Mouse (Mus musculus): ENCODE data around the gene Keg1. TPM values are rescaled to one million over a fixed set of nuclear protein-coding genes. Genes with fewer than 3 reads are reported as not detected.
"Not testable (repeated sequence)": the region's sequence is repeated elsewhere in the genome, so short reads cannot be mapped to it uniquely, and the experiment has no call there.

The Keg1 gene
- polyA plus RNA-seq (2015; fragmentation: Nextera tagmentation; extraction: Ambion mirVana): not detected in 2 replicates

- Histone ChIP-seq H3K9ac (no peak within 1 kb of the TSS), H3K4me2 (no peak within 1 kb of the TSS), H3K36me3 (no peaks in the 10 kb centered on the region), H3K4me3 (no peak within 1 kb of the TSS), H3K4me1 (no peaks in the 10 kb centered on the region), H3K27me3 (no peaks in the 10 kb centered on the region), H3K9me3 (no peaks in the 10 kb centered on the region), H3K27ac (no peak within 1 kb of the TSS)
- no peak for ATAC-seq (ENCODE audit: insufficient number of reproducible peaks, low FRiP score, low TSS enrichment, low read depth)
- 83% methylated on average over 3 of the region's 3 CpGs for WGBS
Observed at GRCm38 (mm10) chr19:12695590-12695989, at the start of gene Keg1. Gene Keg1, plus strand, starts transcription at chr19:12695786.

GRCm38 (mm10) chr19:12649511-12649910 is 46.1 kb upstream of the Keg1 start:
- no peak overlapping the region for H3K27ac ChIP-seq
- H3K9ac ChIP-seq: no peak overlapping the region
- ATAC-seq (ENCODE audit: insufficient number of reproducible peaks, low FRiP score, low TSS enrichment, low read depth): no peak
- H3K4me3 ChIP-seq: no peak overlapping the region
- H3K36me3 ChIP-seq: no peaks in the 10 kb centered on the region
- H3K27me3 ChIP-seq: no peaks in the 10 kb centered on the region
- no peaks in the 10 kb centered on the region for H3K9me3 ChIP-seq
- H3K4me2 ChIP-seq: no peak overlapping the region
- no peaks in the 10 kb centered on the region for H3K4me1 ChIP-seq

DNA sequence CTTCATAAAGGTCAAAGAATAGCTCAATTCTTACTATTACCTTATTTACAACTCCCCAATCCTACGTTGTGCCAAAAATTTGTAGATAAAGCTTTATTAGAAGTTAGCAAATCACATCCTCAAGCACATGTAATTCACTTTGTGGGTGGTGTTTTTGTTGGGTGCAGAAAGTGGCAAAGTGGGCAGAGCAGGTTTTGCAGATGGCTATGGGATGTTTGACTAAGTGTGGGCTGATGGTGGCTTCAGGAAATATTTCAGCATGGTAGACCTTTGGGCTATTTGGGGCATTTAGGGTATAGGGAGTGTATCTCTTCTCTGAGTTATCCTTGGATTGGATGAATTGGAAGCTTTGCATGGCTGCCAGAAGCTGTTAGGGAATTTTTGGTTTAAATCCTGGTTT is 29.4 kb upstream of the Keg1 start:
- H3K27me3 ChIP-seq: no peaks in the 10 kb centered on the region
- WGBS: 58% methylated on average over 1 of the region's 1 CpGs
- ATAC-seq (ENCODE audit: insufficient number of reproducible peaks, low FRiP score, low TSS enrichment, low read depth): no peak
- no peak overlapping the region for H3K9ac ChIP-seq
- H3K36me3 ChIP-seq: no peaks in the 10 kb centered on the region
- H3K9me3 ChIP-seq: no peaks in the 10 kb centered on the region
- H3K27ac ChIP-seq: no peak overlapping the region
- no peak overlapping the region for H3K4me2 ChIP-seq
- no peaks in the 10 kb centered on the region for H3K4me1 ChIP-seq
- H3K4me3 ChIP-seq: no peak overlapping the region

- not testable (repeated sequence) for H3K9me3 ChIP-seq; H3K27ac ChIP-seq; H3K4me1 ChIP-seq; ATAC-seq (ENCODE audit: insufficient number of reproducible peaks, low FRiP score, low TSS enrichment, low read depth); H3K36me3 ChIP-seq; H3K4me2 ChIP-seq; H3K4me3 ChIP-seq; H3K27me3 ChIP-seq; H3K9ac ChIP-seq
- 97% methylated on average over 3 of the region's 3 CpGs for WGBS
Observed at GRCm38 (mm10) chr19:12668601-12669000, 27.0 kb upstream of the Keg1 start.

DNA sequence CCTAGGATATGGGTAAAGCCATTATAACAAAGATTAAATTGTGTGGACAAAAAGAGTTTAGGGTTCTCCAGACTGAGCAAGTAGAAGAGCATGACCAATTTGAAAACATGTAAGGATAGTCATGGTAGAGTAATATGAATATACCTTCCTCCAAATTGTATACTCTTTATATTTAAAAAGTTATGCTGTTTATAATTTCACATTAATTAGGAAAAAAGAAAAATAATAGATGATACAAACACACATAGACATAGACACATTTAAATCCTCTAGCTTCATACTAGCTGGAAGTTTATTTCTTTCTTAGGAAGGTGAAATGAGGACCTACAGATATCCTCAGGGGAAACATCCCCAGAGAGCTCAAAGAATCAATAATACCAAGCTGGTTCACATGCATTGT is 25.4 kb upstream of the Keg1 start, which contains the start of gene Olfr1442:
Olfr1442 (plus strand) TSS at position 301 of the 400 bp plus-strand sequence.
- no peak within 1 kb of the TSS for H3K9ac ChIP-seq
- no peaks in the 10 kb centered on the region for H3K9me3 ChIP-seq
- H3K27me3 ChIP-seq: no peaks in the 10 kb centered on the region
- H3K4me2 ChIP-seq: no peak within 1 kb of the TSS
- H3K27ac ChIP-seq: no peak within 1 kb of the TSS
- ATAC-seq (ENCODE audit: insufficient number of reproducible peaks, low FRiP score, low TSS enrichment, low read depth): no peak
- no peak within 1 kb of the TSS for H3K4me3 ChIP-seq
- no peaks in the 10 kb centered on the region for H3K4me1 ChIP-seq
- no peaks in the 10 kb centered on the region for H3K36me3 ChIP-seq

DNA sequence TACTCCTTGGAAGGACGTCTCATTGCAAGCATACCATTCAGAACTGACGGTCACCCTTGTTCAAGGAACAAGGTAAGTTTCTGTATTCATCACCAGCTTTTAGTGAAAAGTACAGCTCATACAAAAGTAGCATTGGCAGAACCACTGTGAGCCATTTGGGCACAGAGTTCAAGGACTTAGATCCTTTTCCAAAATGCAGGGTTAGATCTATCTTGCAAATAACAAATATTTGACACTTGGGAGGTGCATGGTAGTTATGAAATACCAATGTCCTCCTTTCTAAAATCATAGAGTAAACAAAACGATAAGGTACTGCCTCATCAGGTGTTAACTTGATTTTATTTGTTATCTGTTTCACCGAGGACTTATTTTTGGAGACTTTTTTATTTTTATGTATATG is 24.5 kb upstream of the Keg1 start:
- H3K4me1 ChIP-seq: no peaks in the 10 kb centered on the region
- no peak overlapping the region for H3K4me2 ChIP-seq
- no peaks in the 10 kb centered on the region for H3K36me3 ChIP-seq
- ATAC-seq (ENCODE audit: insufficient number of reproducible peaks, low FRiP score, low TSS enrichment, low read depth): no peak
- 88% methylated on average over 4 of the region's 4 CpGs for WGBS
- H3K27me3 ChIP-seq: no peaks in the 10 kb centered on the region
- no peaks in the 10 kb centered on the region for H3K9me3 ChIP-seq
- H3K27ac ChIP-seq: no peak overlapping the region
- H3K4me3 ChIP-seq: no peak overlapping the region
- no peak overlapping the region for H3K9ac ChIP-seq

DNA sequence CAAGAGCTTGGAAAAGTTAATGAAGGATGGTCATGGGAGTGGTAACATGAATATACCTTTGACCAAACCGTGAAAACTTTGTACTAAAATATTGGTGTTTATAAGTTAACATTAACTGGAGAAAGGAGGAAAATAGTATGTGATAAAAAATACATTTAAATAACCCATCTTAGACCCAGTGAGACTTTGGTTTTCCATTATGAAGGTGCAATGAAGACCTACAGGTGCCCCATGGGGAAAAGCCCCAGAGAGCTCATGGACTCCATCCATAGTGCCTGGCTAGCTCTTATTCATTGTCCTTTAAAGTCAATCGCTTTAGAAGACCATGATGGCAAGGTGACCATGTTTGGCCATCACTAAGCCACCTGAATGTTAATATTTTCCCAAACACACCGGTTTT is 17.8 kb upstream of the Keg1 start, which contains the start of gene Olfr1443:
Olfr1443 (plus strand) TSS at position 301 of the 400 bp plus-strand sequence.
- H3K4me2 ChIP-seq: no peak within 1 kb of the TSS
- H3K4me1 ChIP-seq: no peaks in the 10 kb centered on the region
- H3K27me3 ChIP-seq: no peaks in the 10 kb centered on the region
- no peak within 1 kb of the TSS for H3K27ac ChIP-seq
- no peaks in the 10 kb centered on the region for H3K9me3 ChIP-seq
- no peak for ATAC-seq (ENCODE audit: insufficient number of reproducible peaks, low FRiP score, low TSS enrichment, low read depth)
- H3K9ac ChIP-seq: no peak within 1 kb of the TSS
- H3K4me3 ChIP-seq: no peak within 1 kb of the TSS
- 74% methylated on average over 3 of the region's 3 CpGs for WGBS
- H3K36me3 ChIP-seq: no peaks in the 10 kb centered on the region

DNA sequence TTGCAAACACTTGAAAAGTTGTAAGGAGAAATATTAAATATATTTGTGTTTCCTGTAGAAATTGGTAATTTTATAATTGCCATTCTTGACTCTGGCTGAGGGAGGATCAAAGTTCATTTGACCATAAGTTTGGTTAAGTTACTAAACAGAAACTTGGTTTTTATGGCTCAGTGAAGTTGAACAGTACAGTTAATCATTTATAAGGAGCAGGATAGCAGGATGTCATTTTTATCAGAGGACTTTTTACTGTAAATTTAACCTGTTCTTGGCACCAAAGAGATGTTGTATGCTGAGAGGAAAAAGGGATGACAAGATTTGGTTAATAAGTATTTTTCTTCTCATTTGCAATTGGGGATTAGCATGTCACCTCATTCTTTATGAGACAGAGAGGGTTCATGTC is 10.9 kb upstream of the Keg1 start:
- Histone ChIP-seq H3K36me3 (no peaks in the 10 kb centered on the region), H3K4me2 (no peak overlapping the region), H3K9me3 (no peaks in the 10 kb centered on the region), H3K27ac (no peak overlapping the region), H3K4me1 (no peaks in the 10 kb centered on the region), H3K9ac (no peak overlapping the region), H3K4me3 (no peak overlapping the region), H3K27me3 (no peaks in the 10 kb centered on the region)
- ATAC-seq (ENCODE audit: insufficient number of reproducible peaks, low FRiP score, low TSS enrichment, low read depth): no peak

- Histone ChIP-seq H3K27ac (no peak overlapping the region), H3K4me2 (no peak overlapping the region), H3K27me3 (no peaks in the 10 kb centered on the region), H3K36me3 (no peaks in the 10 kb centered on the region), H3K4me1 (no peaks in the 10 kb centered on the region), H3K4me3 (no peak overlapping the region), H3K9ac (no peak overlapping the region), H3K9me3 (no peaks in the 10 kb centered on the region)
- ATAC-seq (ENCODE audit: insufficient number of reproducible peaks, low FRiP score, low TSS enrichment, low read depth): no peak
Observed at GRCm38 (mm10) chr19:12685231-12685630, 10.4 kb upstream of the Keg1 start.

- no peak for ATAC-seq (ENCODE audit: insufficient number of reproducible peaks, low FRiP score, low TSS enrichment, low read depth)
- Histone ChIP-seq H3K27ac (no peak overlapping the region), H3K36me3 (no peaks in the 10 kb centered on the region), H3K27me3 (no peaks in the 10 kb centered on the region), H3K4me2 (no peak overlapping the region), H3K4me1 (no peaks in the 10 kb centered on the region), H3K4me3 (no peak overlapping the region), H3K9ac (no peak overlapping the region), H3K9me3 (no peaks in the 10 kb centered on the region)
Observed at GRCm38 (mm10) chr19:12696221-12696620, 635 bp downstream of the Keg1 start.

DNA sequence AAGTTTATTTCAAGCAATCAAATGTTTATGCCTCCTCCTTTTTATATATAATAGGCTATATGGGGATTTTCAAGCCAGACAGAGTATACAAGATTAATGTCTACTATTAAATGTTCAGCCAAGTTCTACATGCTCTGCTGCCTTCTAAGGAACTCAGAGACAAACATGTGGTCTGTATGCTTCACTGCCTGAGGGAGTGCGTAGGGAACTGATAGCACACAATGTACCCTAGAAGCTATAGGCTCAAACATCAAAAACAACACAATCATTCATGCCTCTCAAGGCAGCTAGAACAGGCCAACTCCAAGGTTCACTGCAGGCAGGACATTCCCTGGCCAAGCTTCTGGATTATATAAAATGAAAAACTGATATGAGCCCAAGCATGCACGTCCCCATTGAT is 12.9 kb downstream of the Keg1 start:
- Histone ChIP-seq H3K9ac (no peak overlapping the region), H3K4me3 (no peak overlapping the region), H3K4me1 (no peaks in the 10 kb centered on the region), H3K27ac (no peak overlapping the region), H3K4me2 (no peak overlapping the region), H3K27me3 (no peaks in the 10 kb centered on the region), H3K9me3 (no peaks in the 10 kb centered on the region), H3K36me3 (no peaks in the 10 kb centered on the region)
- WGBS: 76% methylated on average over 2 of the region's 2 CpGs
- no peak for ATAC-seq (ENCODE audit: insufficient number of reproducible peaks, low FRiP score, low TSS enrichment, low read depth)

DNA sequence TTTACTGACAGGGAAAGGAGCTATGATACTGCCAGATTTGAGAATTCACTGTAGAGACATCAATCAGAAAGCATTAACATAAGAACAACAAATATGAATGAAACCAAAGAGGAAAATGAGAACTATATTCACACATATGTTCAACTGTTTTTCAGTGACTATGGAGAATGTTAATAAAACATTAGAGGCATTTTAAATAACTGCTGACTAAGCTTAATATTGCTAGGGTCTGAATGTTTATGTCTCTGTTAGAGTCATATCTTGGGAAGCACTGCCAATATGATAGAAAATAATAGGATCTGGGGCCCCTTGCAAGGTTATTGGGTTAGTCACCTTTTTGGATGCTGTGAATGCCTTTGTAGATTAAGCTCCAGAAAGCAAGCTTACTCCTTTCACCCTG is 13.4 kb downstream of the Keg1 start:
- Histone ChIP-seq H3K4me2 (no peak overlapping the region), H3K4me3 (no peak overlapping the region), H3K9me3 (no peaks in the 10 kb centered on the region), H3K9ac (no peak overlapping the region), H3K4me1 (no peaks in the 10 kb centered on the region), H3K36me3 (no peaks in the 10 kb centered on the region), H3K27me3 (no peaks in the 10 kb centered on the region), H3K27ac (no peak overlapping the region)
- no peak for ATAC-seq (ENCODE audit: insufficient number of reproducible peaks, low FRiP score, low TSS enrichment, low read depth)

DNA sequence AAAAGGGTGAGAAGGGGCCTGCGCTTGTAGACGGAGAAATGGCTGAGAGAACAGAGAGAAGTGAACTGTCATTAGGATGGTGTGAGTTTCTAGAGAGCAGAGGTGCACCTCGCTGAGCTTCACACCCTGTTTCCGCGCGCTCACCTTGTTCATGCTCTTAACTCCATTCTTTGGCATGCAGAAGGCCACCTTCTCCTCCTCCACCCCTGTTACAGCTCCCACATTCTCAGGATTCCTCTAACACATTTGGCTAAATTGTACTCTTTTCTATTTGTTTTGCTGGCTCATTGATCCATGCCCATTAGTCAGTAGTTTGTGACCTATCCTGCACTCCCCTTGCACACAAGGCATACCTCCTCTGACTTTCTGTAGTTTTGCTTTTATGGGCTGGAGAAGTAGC is 23.6 kb downstream of the Keg1 start:
- H3K4me1 ChIP-seq: no peaks in the 10 kb centered on the region
- ATAC-seq (ENCODE audit: insufficient number of reproducible peaks, low FRiP score, low TSS enrichment, low read depth): no peak
- 82% methylated on average over 6 of the region's 6 CpGs for WGBS

More for the DNA sequence above, 23.6 kb downstream of the Keg1 start:
- Histone ChIP-seq H3K27me3 (no peaks in the 10 kb centered on the region), H3K4me3 (no peak overlapping the region), H3K27ac (no peak overlapping the region), H3K9ac (no peak overlapping the region), H3K9me3 (no peaks in the 10 kb centered on the region), H3K4me2 (no peak overlapping the region), H3K36me3 (no peaks in the 10 kb centered on the region)
